Mouse (Mus musculus) urinary bladder, postnatal 4 days (tissue): ENCODE results near the gene Mthfd1l.

Experiments
- DNase-seq, 2 experiments: peaks; one replicate each; pipeline ENCODE4 v3.0.0; 2021 to 2022; ENCODE audit warnings: low spot score in 2 of 2

The Mthfd1l gene

DNA sequence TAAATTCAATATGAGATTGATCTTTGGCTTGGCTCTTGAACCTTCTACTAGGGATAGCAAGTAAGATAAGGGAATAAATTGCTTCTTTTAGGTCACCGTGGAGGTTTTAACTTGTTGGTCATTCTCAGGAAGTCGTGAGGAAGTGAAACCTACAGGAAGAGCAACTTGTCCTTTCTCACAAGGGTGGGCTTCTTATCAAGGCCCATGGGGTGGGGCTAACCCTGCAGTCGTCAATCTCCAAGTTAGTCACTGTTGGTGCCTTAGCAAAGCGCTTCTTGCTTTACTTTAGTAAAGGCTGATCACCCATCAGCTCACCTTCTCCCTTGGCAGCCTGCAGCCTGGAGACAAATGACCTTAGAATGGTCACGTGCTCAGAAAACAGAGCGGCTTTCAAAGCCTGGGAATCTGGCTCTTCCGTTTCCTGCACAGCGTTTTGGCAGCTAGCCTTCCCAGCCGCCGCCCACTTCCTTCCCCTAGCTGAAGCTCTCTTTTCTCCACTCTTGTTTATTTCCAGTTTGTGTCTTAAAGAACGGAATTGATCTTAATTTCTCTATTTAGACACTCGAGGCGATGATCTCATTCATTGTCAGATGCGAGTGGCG lies 106.8 kb downstream of the Mthfd1l start:
- peak; percentile 46 to 69 for DNase-seq

DNA sequence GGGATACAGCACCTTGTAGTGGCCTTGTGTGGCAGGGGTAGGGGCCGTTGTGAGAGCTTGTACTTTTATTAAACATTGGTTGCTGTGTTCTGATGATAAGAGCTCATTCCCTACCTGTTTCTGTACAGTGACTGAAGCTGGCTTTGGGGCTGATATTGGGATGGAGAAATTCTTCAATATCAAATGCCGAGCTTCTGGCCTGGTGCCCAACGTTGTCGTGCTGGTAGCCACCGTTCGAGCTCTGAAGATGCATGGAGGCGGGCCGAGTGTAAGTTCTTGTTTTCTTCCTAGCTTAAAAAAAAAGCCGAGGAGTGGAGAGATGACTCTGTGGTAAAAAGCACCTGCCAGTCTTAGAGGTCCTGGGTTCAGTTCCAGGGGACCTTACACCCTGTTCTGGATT lies 110.7 kb downstream of the Mthfd1l start:
- DNase-seq: no peak

DNA sequence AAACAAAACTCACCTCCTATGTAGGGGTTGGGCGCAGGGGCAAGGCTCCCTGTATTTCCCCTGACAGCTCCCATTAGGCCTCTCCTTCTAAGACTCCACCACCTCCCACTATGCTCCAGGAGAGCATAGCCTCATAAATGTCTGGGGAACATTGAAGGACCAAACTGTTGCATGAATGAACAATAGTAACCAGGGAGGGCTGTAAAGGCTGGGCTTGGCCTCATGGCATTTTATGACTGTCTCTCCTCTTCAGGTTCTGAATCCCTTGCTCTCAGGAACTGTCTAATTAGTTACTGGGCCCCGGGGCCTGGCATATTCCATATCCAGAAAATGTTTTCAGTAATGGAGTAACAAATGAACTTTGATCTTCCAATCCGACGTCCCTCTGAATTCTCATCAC lies 112.0 kb downstream of the Mthfd1l start:
- no peak for DNase-seq

DNA sequence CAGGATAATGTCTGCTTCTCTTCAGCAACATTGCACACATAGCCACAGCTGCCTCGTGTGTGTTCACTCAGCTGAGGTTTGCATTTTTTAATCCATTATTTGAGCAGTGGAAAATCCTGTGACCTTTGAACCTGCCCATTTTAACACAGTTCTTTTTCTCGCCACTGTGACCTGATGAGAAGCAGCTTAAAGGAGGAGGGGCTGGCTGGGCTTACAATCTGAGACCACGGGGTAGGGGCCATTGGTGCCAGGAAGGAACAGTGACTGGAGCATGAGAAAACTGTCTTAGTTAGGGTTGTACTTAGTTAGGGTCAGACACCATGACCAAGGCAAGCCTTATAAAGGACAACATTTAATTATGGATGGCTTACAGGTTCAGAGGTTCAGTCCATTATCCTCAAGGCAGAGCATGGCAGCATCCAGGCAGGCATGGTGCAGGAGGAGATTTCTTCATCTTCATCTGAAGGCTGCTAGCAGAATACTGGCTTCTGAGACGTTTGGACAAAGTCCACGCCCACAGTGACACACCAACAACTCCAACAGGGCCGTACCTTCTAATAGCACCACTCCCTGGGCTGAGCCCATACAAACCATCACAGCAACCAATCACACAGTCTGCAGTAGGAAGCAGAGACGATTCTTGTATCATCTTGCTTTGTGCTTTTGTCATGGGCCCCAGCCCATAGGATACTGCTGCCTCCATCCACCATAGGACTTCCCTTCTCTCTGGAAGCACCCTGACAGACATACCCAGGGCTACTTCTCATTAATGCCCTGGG lies 112.6 kb downstream of the Mthfd1l start:
- no peak for DNase-seq

DNA sequence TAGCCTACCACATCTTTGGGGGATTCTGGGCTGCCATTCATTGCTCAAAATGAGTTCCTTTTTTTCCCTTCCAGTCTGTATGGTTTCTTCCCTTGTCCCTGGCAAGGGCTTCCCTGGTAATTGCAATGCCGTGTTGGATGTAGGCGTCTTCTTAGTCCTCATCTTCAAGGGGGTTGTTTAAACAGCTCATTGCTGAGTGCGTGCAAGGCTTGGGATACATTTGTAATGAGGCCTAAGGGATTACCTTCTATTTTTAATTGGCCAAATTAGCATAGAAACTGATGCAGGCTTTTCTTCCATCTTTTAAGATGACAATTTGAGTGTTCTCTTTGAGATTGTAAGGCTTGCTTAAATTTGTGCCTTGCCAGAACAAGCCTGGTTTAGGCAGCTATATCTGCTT lies 114.6 kb downstream of the Mthfd1l start:
- DNase-seq: no peak

DNA sequence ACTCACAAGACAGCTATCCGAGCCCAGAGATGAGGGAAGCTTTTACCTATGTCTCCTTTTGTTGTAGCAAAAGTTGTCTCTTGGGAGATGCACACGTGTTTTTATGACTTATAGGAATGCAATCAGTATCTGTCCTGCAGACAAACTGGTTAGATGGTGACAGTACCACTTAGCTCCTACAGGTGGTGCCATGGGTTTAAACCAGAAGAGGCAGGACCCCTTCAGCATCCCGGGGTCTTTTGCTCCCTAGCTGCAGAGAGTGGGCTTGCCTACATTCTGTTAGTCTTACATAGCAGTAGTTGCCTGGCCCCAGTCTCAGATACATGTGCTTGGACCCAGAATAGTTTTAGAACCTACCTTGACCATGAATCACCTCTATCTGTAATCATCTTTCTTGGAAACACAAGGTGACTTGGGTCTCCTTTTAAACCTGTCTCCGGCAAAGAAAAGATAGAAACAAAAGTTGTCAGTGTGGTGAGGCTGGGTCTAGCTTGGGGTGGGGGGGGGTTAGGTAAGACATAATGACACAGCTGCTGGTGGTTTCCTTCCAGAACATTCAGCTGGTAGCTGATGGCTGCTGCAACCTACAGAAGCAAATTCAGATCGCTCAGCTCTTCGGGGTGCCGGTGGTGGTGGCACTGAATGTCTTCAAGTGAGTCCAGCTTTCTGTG lies 116.0 kb downstream of the Mthfd1l start:
- DNase-seq: no peak

DNA sequence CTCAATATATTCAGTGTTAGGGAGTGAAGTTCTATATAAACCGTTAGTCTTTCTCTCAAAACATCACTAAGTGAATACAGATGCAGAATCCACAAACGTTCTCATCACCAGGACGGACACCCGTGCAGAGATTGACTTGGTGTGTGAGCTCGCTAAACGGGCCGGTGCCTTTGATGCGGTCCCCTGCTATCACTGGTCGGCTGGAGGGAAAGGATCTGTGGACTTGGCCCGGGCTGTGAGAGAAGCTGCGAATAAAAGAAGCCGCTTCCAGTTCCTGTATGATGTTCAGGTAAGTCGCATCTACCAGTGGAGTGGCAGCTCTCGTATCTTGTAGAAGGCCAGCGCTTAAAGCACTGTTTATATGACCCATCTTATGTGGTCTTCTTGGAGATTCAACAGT lies 117.0 kb downstream of the Mthfd1l start:
- no peak for DNase-seq

DNA sequence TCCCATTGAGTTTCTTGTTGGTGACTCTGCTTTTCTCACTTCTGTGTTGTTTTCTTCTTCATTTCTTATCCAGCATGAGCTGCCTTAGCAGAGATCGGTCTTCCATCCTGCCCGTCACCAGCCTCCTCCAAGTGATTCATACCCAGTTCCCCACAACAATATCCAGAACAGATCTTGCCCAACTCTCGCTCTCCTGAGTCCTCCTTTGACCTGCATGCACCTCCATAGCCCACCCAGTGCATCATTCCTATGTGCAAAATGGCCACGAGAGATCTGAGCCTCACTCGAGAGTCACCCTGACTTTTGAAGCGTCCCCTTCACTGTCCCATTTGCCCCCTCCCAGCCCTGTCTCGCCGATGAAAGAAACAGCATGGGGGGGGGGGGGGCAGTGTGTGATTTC lies 120.1 kb downstream of the Mthfd1l start:
- no peak for DNase-seq

DNA sequence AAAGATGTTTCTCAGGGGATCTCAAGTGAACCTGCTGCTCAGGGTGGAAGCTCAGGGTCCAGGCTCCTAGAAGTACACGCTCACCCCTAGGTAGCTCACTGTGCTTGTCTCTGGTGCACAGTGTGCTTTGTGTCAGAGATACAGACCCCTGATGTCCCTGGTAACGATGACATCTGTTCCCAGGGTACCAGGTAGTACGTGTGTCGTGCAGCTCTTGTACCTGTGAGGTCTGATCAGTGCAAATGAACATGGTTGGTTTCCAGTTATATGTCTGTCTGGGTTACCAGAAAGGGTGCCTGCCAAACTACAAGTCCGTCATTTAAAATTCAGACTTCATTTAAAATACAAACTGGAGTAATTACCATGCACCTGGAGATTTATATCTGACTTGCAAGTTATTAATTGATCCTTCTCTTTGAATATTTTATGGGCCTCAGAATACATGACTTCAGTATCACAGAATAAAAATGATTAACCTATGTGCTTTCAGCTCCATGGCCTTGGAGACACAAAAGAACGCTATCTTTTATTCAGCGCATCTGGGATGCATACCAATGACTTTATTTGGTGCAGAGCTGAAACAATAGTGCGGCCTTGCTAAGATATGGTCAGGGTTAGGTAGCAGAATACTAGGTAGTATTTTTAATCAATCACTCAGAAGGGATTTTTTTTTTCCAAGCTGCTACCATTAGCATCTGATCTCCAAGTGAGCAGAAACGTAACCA lies 121.3 kb downstream of the Mthfd1l start:
- no peak for DNase-seq

DNA sequence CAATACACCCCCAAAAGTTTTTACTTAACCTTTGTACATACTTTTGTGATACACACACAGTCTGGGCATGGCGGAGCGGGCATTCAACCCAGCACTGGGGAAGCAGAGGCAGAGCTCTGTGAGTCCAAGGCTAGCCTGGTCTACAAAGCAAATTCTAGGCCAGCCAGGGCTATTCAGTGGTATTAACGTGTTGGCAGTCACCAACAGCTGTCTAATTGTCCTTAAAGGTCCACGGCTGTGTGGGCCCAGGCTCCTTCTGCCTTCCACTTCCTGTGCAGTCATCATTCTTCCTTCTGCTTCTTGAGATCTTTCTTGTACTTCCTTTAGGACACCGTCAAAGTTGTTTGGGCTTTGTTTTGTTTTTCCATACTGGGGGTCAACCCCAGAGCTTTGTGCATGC lies 123.2 kb downstream of the Mthfd1l start:
- no peak for DNase-seq

DNA sequence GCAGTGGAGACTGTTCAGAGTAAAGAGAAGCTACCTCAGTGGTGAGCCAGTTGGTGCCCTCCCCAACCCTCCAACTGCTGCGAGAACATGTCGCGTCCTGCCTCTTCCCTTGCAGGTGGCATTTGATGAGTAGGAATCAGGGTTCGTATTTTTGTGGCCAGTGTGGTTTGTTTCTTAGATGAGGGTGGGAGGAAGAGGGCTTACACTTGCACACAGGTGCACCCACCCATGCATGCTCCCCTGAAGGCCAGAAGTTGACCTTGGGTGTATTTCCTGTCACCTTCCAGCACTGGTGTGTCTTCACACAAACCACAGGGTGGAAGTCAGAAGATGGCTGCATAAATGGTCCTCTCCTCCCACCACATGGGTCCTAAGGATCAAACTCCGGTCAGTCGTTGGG lies 127.1 kb downstream of the Mthfd1l start:
- no peak for DNase-seq

DNA sequence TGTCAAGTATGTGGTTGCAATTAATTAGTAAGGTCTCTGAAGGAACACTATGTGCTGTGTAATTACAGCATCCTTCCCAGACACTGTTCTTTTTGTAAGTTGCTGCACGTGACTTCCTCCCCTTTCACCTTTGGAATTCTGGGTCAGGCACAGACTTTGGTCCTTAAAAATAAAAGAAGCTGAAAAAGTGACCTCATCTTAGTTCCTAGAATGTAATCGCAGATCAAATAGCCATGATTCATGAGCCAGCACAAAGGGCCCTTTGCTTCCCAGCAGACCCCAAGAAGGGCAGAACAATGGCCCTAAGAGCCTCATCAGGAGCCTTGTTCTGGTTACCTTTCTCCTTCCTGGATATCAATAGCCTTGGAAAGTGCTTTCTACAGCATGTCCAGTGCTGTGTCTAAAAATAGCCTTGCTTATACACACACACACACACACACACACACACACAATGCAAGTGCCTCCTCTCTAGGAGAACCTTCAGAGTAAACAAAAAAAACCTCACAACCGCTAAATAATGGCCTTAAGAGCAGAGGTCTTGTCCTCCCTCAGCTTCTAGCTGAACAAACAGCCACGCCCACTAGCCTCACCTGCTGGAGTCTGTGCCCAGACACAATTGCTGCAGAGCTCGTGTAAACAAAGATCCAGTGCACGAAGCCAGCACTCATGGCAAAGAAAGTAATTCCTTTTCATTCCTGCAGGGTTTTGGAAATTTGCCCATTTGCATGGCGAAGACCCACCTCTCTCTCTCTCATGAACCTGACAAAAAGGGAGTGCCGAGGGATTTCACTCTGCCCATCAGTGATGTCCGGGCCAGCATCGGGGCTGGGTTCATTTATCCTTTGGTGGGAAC lies 133.0 kb downstream of the Mthfd1l start:
- no peak for DNase-seq

DNA sequence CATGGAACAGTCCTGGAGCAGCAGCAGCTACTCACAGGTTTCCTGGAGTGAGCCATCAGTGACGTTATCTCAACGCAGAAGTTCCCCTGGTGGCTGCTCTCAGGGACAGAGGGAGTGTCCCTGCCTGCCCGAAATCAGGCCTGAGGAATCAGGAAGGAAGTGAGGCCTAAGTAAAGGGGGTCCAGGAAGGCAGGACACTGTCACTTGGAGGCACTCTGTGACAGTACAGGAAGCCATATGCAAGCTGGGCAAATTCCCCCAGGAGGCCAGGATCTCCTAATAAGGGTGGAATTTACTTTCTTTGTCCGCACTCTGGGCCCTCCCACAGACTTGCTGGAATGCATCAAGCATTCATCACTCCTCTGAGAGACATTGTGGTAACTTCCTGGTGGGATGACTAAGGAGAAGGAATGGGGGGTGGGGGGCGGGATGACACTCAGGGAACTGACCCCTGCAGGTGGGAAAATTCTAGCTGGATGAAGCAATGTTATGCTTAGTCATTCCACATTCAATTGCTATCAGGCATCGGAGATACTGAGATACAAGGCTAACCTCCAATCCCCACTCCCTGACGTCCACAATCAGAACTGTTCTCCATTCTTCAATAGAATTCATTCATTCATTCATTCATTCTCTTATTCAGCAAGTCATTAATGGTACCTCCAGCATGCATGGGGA lies 134.9 kb downstream of the Mthfd1l start:
- DNase-seq: no peak

DNA sequence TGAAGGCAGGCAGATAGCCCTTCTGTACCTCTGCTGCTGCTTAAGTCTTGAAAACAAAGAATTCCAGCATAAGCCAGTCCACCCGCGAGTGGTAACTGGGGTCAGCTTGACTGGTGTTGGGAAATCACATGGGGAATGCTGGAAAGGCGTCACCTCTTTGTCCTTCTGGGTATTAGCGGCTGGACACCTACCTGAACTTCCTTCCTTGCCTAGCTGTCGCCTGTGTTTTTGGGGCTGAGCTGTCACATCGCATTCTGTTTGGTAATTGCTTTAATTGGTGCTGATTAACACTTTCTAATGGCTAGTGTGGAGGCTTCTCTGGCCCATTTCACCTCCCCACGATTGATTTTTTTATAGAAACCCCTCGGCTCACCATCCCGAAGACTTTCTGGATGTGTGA lies 135.5 kb downstream of the Mthfd1l start:
- no peak for DNase-seq

DNA sequence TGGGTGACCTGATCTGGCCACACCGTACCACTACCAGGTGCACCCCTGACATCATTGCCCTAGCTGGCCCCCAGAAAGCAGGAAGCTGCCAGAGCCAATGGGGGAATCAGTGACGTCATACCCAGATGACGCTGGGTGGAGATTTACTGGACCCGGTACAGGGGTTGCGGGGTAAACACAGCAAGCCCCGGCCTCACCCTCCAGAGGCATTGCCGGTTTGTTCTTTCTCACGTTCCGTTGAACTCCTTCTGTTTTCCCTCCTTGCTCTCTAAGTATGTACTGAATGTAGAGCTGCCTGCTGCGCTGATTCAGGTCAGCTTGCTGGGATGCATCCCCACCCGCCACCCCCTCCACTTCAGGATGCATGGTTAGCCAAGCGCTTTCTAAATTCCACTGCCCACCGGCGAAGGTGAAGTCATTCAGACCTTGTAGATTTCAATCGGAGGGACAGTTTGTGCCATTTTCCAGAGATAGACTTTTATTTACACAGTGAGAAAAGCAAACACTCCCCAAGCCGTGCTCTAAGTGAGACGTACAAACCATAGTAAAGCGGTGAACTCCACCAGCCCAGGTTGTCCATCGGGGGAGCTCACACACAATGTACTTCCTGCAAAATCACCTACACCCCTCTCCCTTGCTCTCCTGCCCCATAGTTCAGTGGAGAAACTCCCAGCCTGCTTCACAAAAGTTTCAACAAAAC lies 138.3 kb downstream of the Mthfd1l start:
- no peak for DNase-seq

DNA sequence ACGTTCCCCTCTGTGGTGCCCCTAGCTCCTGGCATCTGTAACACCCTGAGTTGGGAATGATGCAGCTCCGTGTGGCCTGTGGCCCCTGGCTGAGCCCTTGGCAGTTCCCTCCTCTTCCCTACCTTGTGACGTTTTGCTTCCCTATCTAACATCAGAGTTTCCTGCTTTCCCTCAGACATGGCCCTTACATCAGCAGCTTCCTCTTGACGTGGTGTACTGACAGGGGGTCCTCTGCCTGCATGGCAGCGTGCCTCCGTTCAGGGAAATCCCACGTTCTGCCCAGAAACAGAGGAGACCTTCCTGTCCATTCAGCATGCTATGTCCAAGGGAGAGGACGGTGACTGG lies 138.8 kb downstream of the Mthfd1l start:
- no peak for DNase-seq

DNA sequence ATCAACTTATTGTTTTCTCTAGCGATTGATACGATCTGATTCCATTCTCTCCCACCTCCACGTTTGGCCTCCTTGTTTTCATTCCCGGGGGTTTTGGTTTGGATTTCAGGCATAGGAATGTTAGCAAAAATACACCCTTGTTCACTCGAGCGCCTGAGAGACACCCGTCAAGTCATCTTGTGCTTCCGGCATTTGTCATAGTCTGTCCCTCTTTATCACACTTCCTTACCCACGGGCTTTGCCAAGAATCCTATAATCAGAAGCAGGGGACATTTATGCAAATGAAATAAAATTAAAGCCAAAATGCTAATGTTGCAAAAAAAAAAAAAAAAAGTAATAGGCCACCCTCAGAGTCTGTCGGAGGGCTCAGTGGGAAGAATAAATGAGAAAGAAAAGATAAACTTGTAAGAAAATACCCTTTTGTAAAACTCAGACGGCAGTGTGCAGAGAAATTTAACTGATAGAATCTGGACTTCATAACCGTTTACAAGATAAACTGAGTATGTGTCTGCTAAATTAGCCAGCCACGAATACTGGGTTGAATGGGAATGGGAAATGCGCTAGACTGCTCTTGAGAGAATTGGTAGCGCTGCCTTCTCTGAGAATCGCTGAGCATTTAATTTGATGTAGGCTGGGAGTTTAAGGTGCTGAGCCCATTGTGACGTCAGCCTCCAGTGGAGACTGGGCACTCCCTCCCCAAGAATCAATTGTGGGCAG lies 139.9 kb downstream of the Mthfd1l start:
- no peak for DNase-seq

DNA sequence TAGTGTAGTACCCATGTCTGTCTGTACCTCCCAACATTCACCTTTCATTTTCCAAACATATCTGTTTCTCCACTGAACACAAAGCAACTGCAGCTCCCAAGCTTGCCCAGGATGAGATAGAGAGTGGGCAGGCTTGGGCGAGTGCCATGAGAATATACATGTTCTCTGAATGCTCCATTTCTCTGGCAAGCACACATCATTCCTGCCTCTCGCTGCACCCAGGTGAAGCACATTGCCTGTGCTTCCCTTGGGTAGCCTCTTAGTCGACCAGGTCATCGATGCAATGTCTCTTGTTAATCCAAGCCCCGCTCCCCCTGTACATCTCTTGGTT lies 140.4 kb downstream of the Mthfd1l start:
- no peak for DNase-seq

DNA sequence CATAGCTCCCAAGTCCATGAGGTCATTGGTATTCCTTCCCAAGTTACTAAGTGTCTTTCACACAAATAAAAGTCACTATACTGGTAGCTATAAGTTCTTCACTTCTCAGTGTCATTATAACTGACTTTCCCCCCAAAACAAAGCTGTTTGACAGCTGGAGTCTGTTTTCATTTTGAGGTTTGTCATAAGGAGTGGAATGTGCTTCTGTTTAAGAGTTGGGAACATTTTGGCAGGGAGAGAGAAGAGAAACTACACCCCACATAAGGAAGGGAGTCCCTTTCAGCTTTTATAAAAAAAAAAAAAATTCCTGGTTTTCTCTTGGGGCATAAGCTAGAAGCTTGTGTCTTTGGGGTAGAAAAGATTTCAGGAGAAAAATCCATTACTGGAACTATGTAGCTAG lies 143.7 kb downstream of the Mthfd1l start:
- no peak for DNase-seq

DNA sequence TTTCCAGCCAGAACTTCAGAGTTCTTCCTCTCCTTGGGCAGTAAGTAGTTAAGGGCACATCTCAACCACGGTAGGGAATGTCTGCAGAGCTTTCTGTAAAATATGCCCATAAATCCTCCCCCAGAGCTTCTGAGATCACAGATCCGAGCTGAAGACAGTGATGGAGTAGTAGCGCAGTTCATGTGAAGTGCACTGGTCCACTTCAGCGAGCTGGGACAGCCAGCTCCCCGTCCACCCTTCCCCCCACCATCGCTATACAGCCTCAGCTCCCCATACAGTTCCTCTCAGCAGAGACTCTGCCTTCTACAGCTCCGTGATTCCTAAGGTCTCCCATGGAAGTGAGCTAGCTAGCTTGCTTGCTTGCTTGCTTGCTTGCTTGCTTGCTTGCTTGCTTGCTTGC lies 144.2 kb downstream of the Mthfd1l start:
- DNase-seq: no peak
